Mouse (Mus musculus) heart, embryonic 16.5 days (tissue): Measurements from ENCODE around the gene Fhl2. TPM values are rescaled to one million over a fixed set of nuclear protein-coding genes. Genes with fewer than 3 reads are reported as not detected.

Source experiments
- ATAC-seq: fragments of 200-750 bp; cut with Nextera tagmentation; replicated peaks from 2 replicates; pipeline ENCODE4 v1.8.0; 2017; ENCODE audit warnings: moderate number of reproducible peaks; ENCODE audit not compliant: insufficient read depth, low FRiP score; ENCODE audit errors: extremely low read depth
- H3K27ac ChIP-seq: fragments of 300-500 bp; sonication (generic); 2 replicates; pipeline ENCODE4 v1.5.1; 2014; ENCODE audit warnings: mild to moderate bottlenecking, low read length, control low read depth, moderate library complexity
- H3K27me3 ChIP-seq: fragments of 300-500 bp; sonication (generic); 2 replicates; pipeline ENCODE4 v1.6.1; 2014; ENCODE audit warnings: low read length, mixed read lengths; ENCODE audit not compliant: control insufficient read depth, insufficient read depth
- H3K36me3 ChIP-seq: fragments of 300-500 bp; sonication (generic); 2 replicates; pipeline ENCODE4 v1.6.1; 2014; ENCODE audit not compliant: control insufficient read depth, insufficient read depth
- H3K4me1 ChIP-seq: fragments of 300-500 bp; sonication (generic); 2 replicates; pipeline ENCODE4 v1.6.1; 2014; ENCODE audit warnings: low read length, mixed read lengths; ENCODE audit not compliant: control insufficient read depth, insufficient read depth
- H3K4me2 ChIP-seq: fragments of 300-500 bp; sonication (generic); 2 replicates; pipeline ENCODE4 v1.6.1; 2014; ENCODE audit warnings: low read depth, mild to moderate bottlenecking, control low read depth, low read length
- H3K4me3 ChIP-seq: fragments of 300-500 bp; sonication (generic); 2 replicates; pipeline ENCODE4 v1.5.1; 2014; ENCODE audit warnings: mild to moderate bottlenecking, control low read depth, low read length
- H3K9ac ChIP-seq: fragments of 300-500 bp; sonication (generic); 2 replicates; pipeline ENCODE4 v1.6.1; 2014; ENCODE audit warnings: low read length, control low read depth
- H3K9me3 ChIP-seq: fragments of 300-500 bp; sonication (generic); replicated peaks from 2 replicates; pipeline ENCODE4 v1.6.1; 2016; ENCODE audit warnings: low read length; ENCODE audit not compliant: control insufficient read depth
- WGBS: fragments of 180-500 bp; shearing (Covaris S2); extraction: QIAGEN DNeasy Blood & Tissue Kit; methylation state at CpG from one replicate; pipeline ENCODE4 v1.1.7; 2014; 5-methylcytosine and 5-hydroxymethylcytosine counted together
- polyA plus RNA-seq: library from polyadenylated mRNA; unstranded; fragments of >200 nt; fragmentation: Nextera tagmentation; extraction: Ambion mirVana; gene quantifications from 2 replicates; pipeline ENCODE4 v1.2.1, GENCODE M21; 2015

Gene Fhl2
- polyA plus RNA-seq: 426 and 443 TPM in 2 replicates

GRCm38 (mm10) chr1:43196661-43197241, at the start of gene Fhl2:
Gene Fhl2 (minus strand): TSS chr1:43196984.
- H3K9me3 ChIP-seq: no peaks in the 10 kb centered on the region
- ATAC-seq: peak; percentile 88
- H3K27ac ChIP-seq: peak within 1 kb of the TSS; percentile 97
- H3K4me3 ChIP-seq: peak within 1 kb of the TSS; percentile 63
- peak within 1 kb of the TSS; percentile 59 for H3K4me2 ChIP-seq
- peak within 1 kb of the TSS; percentile 77 for H3K9ac ChIP-seq
- H3K36me3 ChIP-seq: no peaks in the 10 kb centered on the region
- peaks cover 17% of the 10 kb centered on the region for H3K4me1 ChIP-seq
- WGBS: 47% methylated on average over 5 of the region's 5 CpGs
- H3K27me3 ChIP-seq: no peaks in the 10 kb centered on the region

DNA sequence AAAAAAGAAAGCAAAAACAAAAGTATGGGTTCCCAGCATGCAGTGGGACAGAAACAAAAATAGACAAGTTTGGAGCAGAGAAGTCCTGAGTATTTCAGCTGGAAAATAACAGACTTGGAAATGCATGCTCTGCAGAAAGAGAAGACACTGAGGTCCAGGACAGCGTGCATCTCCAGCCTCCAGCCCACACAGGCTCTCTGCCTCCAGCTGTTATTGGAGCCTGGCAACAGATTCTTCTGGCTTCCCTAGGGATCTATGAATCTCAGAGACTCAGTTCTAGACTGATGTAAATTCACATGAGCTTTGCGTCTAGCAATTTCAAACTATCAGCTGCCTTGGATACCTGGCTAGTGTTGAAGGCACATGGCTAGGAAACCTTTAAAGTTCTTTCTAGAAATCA, 48.2 kb upstream of the Fhl2 start:
- no peak for ATAC-seq

GRCm38 (mm10) chr1:43241208-43241607, 44.4 kb upstream of the Fhl2 start:
- H3K4me2 ChIP-seq: no peak overlapping the region

More for the DNA sequence above, 48.2 kb upstream of the Fhl2 start:
- no peak overlapping the region for H3K4me2 ChIP-seq
- H3K36me3 ChIP-seq: no peaks in the 10 kb centered on the region
- H3K27ac ChIP-seq: no peak overlapping the region
- 77% methylated on average over 2 of the region's 2 CpGs for WGBS
- no peaks in the 10 kb centered on the region for H3K9me3 ChIP-seq
- H3K27me3 ChIP-seq: no peaks in the 10 kb centered on the region
- H3K4me1 ChIP-seq: peaks cover 27% of the 10 kb centered on the region
- H3K9ac ChIP-seq: no peak overlapping the region
- no peak overlapping the region for H3K4me3 ChIP-seq

GRCm38 (mm10) chr1:43239796-43240313, 43.1 kb upstream of the Fhl2 start:
- peak overlapping the region; percentile 92 for H3K27ac ChIP-seq
- no peak overlapping the region for H3K4me2 ChIP-seq

More at GRCm38 (mm10) chr1:43241208-43241607, 44.4 kb upstream of the Fhl2 start:
- peak overlapping the region; percentile 68 for H3K27ac ChIP-seq
- no peak overlapping the region for H3K4me3 ChIP-seq
- ATAC-seq: no peak
- H3K27me3 ChIP-seq: no peaks in the 10 kb centered on the region
- 78% methylated on average over 2 of the region's 2 CpGs for WGBS
- peaks cover 23% of the 10 kb centered on the region for H3K4me1 ChIP-seq
- no peaks in the 10 kb centered on the region for H3K9me3 ChIP-seq
- H3K36me3 ChIP-seq: no peaks in the 10 kb centered on the region
- no peak overlapping the region for H3K9ac ChIP-seq

GRCm38 (mm10) chr1:43238471-43238870, 41.7 kb upstream of the Fhl2 start:
- no peaks in the 10 kb centered on the region for H3K36me3 ChIP-seq
- peak overlapping the region; percentile 92 for H3K27ac ChIP-seq
- 56% methylated on average over 2 of the region's 2 CpGs for WGBS
- H3K9ac ChIP-seq: peak overlapping the region; percentile 43
- H3K4me2 ChIP-seq: peak overlapping the region; percentile 31
- H3K4me3 ChIP-seq: no peak overlapping the region
- H3K27me3 ChIP-seq: no peaks in the 10 kb centered on the region
- peaks cover 28% of the 10 kb centered on the region for H3K4me1 ChIP-seq
- H3K9me3 ChIP-seq: no peaks in the 10 kb centered on the region
- ATAC-seq: no peak

More at GRCm38 (mm10) chr1:43239796-43240313, 43.1 kb upstream of the Fhl2 start:
- no peak overlapping the region for H3K9ac ChIP-seq
- peak; percentile 92 for ATAC-seq
- H3K4me3 ChIP-seq: no peak overlapping the region
- no peaks in the 10 kb centered on the region for H3K27me3 ChIP-seq
- no peaks in the 10 kb centered on the region for H3K9me3 ChIP-seq
- peaks cover 28% of the 10 kb centered on the region for H3K4me1 ChIP-seq
- no peaks in the 10 kb centered on the region for H3K36me3 ChIP-seq
- WGBS: 53% methylated on average over 2 of the region's 2 CpGs

GRCm38 (mm10) chr1:43237360-43238235, 40.8 kb upstream of the Fhl2 start:
- H3K9ac ChIP-seq: no peak overlapping the region
- H3K36me3 ChIP-seq: no peaks in the 10 kb centered on the region
- 81% methylated on average over 3 of the region's 3 CpGs for WGBS
- H3K4me1 ChIP-seq: peaks cover 28% of the 10 kb centered on the region
- no peak overlapping the region for H3K27ac ChIP-seq
- no peak overlapping the region for H3K4me2 ChIP-seq
- ATAC-seq: no peak
- H3K4me3 ChIP-seq: no peak overlapping the region
- H3K9me3 ChIP-seq: no peaks in the 10 kb centered on the region
- H3K27me3 ChIP-seq: no peaks in the 10 kb centered on the region

DNA sequence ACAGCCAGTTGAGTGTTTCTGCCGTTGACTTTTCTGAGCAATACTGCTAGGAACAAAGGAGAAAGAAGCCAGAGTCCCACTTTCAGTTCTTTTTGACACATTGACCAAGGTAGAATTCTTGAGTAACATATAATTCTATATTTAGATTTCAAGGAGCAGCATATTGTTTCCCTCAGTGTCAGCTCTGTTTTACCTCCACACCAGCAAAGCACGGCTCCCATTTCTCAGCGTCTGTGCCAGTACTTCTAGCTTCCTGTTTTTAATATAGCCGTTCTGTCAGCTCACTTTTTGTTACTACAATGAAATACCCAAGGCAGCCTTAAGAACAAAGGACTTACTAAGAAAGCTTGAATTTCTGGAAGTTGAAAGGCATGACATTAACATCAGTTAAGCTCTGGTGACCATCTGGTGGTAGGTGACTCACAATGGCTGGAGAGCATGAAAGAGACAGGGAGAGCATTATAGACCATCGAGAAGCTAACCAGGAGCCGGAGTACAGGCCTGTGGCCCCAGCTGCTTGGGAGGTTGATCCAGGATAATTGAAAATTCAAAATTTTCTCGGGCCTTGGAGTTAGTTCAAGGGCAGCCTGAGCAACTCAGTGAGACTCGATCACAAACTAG, 28.9 kb upstream of the Fhl2 start:
- no peaks in the 10 kb centered on the region; the same call in 1 of the 2 replicates for H3K9me3 ChIP-seq
- H3K27me3 ChIP-seq: no peaks in the 10 kb centered on the region
- H3K4me2 ChIP-seq: no peak overlapping the region
- H3K9ac ChIP-seq: no peak overlapping the region
- WGBS: 55% methylated on average over 8 of the region's 8 CpGs
- no peaks in the 10 kb centered on the region for H3K36me3 ChIP-seq
- no peak overlapping the region for H3K4me3 ChIP-seq
- peak overlapping the region; percentile 6 for H3K27ac ChIP-seq
- peaks cover 11% of the 10 kb centered on the region for H3K4me1 ChIP-seq
- no peak; the same call in 1 of the 2 replicates for ATAC-seq

GRCm38 (mm10) chr1:43224943-43225342, 28.2 kb upstream of the Fhl2 start:
- ATAC-seq: no peak
- H3K27ac ChIP-seq: no peak overlapping the region; the same call in 1 of the 2 replicates
- no peak overlapping the region for H3K9ac ChIP-seq
- H3K4me3 ChIP-seq: no peak overlapping the region
- peaks cover 11% of the 10 kb centered on the region for H3K4me1 ChIP-seq
- no peaks in the 10 kb centered on the region; the same call in 1 of the 2 replicates for H3K9me3 ChIP-seq
- H3K36me3 ChIP-seq: no peaks in the 10 kb centered on the region
- H3K27me3 ChIP-seq: no peaks in the 10 kb centered on the region
- H3K4me2 ChIP-seq: no peak overlapping the region
- 69% methylated on average over 4 of the region's 4 CpGs for WGBS
